Mouse (Mus musculus) spleen, adult 2 months (tissue): ENCODE measurements around the gene Svs2. TPM values are rescaled to one million over a fixed set of nuclear protein-coding genes. Genes with fewer than 3 reads are reported as not detected.

ENCODE experiments used
- DNase-seq, 2 experiments: peaks; one replicate each; pipeline versions ENCODE4 v3.0.0 to v3.0.0-alpha.2; 2012 to 2021; ENCODE audit warnings: low spot score in 2 of 2, low read depth in 1 of 2
- H3K27ac ChIP-seq: fragments of 200-500 bp; 2 replicates; pipeline ENCODE4 v1.5.1; 2012; ENCODE audit warnings: low read length, inconsistent platforms; ENCODE audit not compliant: insufficient read depth
- H3K27me3 ChIP-seq: fragments of 200-500 bp; 2 replicates; pipeline ENCODE4 v1.6.1; 2012; ENCODE audit warnings: mild to moderate bottlenecking, moderate library complexity, low read length, inconsistent platforms; ENCODE audit not compliant: control insufficient read depth, insufficient read depth
- H3K36me3 ChIP-seq: fragments of 200-500 bp; 2 replicates; pipeline ENCODE4 v1.6.1; 2012; ENCODE audit warnings: mild to moderate bottlenecking, low read length, inconsistent platforms; ENCODE audit not compliant: control insufficient read depth, insufficient read depth
- H3K4me1 ChIP-seq: fragments of 200-500 bp; 2 replicates; pipeline ENCODE4 v1.6.1; 2011; ENCODE audit warnings: inconsistent platforms; ENCODE audit not compliant: control insufficient read depth, insufficient read depth, insufficient read length
- H3K4me3 ChIP-seq: fragments of 200-500 bp; 2 replicates; pipeline ENCODE4 v1.5.1; 2011; ENCODE audit warnings: mild to moderate bottlenecking, inconsistent platforms; ENCODE audit not compliant: insufficient read depth, insufficient read length; ENCODE audit errors: extremely low read depth
- CTCF ChIP-seq: fragments of 200-500 bp; IDR thresholded peaks from 2 replicates; pipeline ENCODE4 v1.5.1; 2011; ENCODE audit warnings: mild to moderate bottlenecking, inconsistent platforms; ENCODE audit not compliant: insufficient read depth, insufficient read length, insufficient replicate concordance; ENCODE audit errors: extremely low read depth
- POLR2A ChIP-seq: fragments of 200-500 bp; IDR thresholded peaks from 2 replicates; pipeline ENCODE4 v1.6.1; 2011; ENCODE audit warnings: low read depth, low read length, inconsistent platforms
- WGBS: fragments of 180-500 bp; shearing (Covaris S2); methylation state at CpG from one replicate; pipeline ENCODE4 v1.1.7; 2018; 5-methylcytosine and 5-hydroxymethylcytosine counted together
- polyA plus RNA-seq: library from polyadenylated mRNA; depleted of rRNA; stranded (reverse); fragments of >200 nt; gene quantifications from 2 replicates; pipeline ENCODE4 v1.2.3, GENCODE M21; 2012; rRNA removed

Gene Svs2
- polyA plus RNA-seq, 1 experiment = not detected

- WGBS = 77% methylated on average over 5 of the region's 5 CpGs
- TF ChIP-seq POLR2A (no peak), CTCF (no peak)
- no peak for DNase-seq
- H3K36me3 ChIP-seq = no peaks in the 10 kb centered on the region
- H3K27me3 ChIP-seq = no peaks in the 10 kb centered on the region
- no peak overlapping the region for H3K27ac ChIP-seq
- no peak overlapping the region for H3K4me3 ChIP-seq
- H3K4me1 ChIP-seq = no peaks in the 10 kb centered on the region
Observed at GRCm38 (mm10) chr2:164194959-164195630, 43.2 kb downstream of the Svs2 start.

DNA sequence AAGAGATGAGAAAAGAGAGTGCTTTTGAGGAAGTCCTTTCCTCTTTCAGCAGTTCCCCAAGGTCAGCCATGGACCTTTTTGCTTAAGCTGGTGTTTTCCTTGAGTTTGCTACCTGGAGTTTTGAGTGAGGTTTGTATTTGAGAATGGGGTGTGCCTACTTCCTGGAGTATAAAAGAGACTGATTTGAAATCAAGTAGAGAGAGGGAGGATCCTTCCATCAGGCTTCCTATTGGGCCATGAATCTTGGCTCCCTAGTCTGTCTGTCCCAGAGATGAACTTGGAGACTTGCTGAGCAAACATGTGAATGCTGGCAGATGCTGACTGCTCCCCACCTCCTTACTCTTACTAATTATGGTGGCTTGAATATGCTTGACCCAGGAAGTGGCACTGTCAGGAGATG is 46.0 kb downstream of the Svs2 start:
- H3K4me1 ChIP-seq = no peaks in the 10 kb centered on the region
- DNase-seq = no peak

GRCm38 (mm10) chr2:164190576-164190975 is 47.7 kb downstream of the Svs2 start, which contains the start of gene Wfdc12:
Wfdc12 (minus strand) TSS chr2:164190608.
- Histone ChIP-seq H3K36me3 (no peaks in the 10 kb centered on the region), H3K27me3 (no peaks in the 10 kb centered on the region), H3K4me3 (no peak within 1 kb of the TSS), H3K27ac (no peak within 1 kb of the TSS), H3K4me1 (no peaks in the 10 kb centered on the region)
- 87% methylated on average over 6 of the region's 6 CpGs for WGBS
- no peak for TF ChIP-seq CTCF
- TF ChIP-seq POLR2A = no peak
- no peak for DNase-seq

More for the DNA sequence above, 46.0 kb downstream of the Svs2 start:
- H3K4me3 ChIP-seq = no peak overlapping the region
- H3K27me3 ChIP-seq = no peaks in the 10 kb centered on the region
- TF ChIP-seq CTCF (no peak), POLR2A (no peak)
- no peaks in the 10 kb centered on the region for H3K36me3 ChIP-seq
- H3K27ac ChIP-seq = no peak overlapping the region

DNA sequence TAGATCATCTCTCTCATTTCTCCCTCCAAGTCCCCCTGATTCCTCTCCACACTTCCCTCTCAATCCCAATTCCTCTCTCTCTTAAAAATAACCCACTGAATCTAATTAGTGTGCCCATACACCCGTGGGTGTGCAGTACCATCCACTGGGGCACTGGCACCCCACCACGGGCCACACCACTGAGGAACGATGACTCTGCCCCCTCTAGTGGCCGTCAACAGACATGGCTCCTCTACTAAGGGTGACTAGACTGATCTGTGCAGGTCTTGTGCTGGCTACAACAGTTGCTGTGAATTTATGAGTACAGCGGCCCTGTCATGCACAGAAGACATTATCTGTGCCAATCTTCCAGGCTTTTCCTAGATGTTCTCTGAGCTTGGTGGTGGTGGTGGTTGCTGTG is 49.5 kb downstream of the Svs2 start:
- TF ChIP-seq CTCF (peak; percentile 57; the same call in 1 of the 2 replicates), POLR2A (no peak)
- no peaks in the 10 kb centered on the region for H3K27me3 ChIP-seq
- H3K4me3 ChIP-seq = no peak overlapping the region
- no peak overlapping the region for H3K27ac ChIP-seq
- WGBS = 20% methylated on average over 5 of the region's 5 CpGs
- peaks cover 5% of the 10 kb centered on the region; the same call in 1 of the 2 replicates for H3K4me1 ChIP-seq
- H3K36me3 ChIP-seq = no peaks in the 10 kb centered on the region
- DNase-seq = no peak

Other genes with a start within 250 kb of the Svs2 start
- 24.0 and 26.4 TPM in 2 replicates for gene Ywhab, start 243.5 kb downstream of the Svs2 start, polyA plus RNA-seq
- gene Pabpc1l, start 213.0 kb downstream of the Svs2 start, polyA plus RNA-seq = 0.23 and 0.69 TPM in 2 replicates
- 31.6 and 36.9 TPM in 2 replicates for gene Stk4, start 168.1 kb downstream of the Svs2 start, polyA plus RNA-seq
- 51.7 and 66.0 TPM in 2 replicates for gene Tomm34, start 167.3 kb downstream of the Svs2 start, polyA plus RNA-seq
- 0.12 and 0.14 TPM in 2 replicates for gene Kcns1, start 67.4 kb downstream of the Svs2 start, polyA plus RNA-seq
- gene Wfdc5, start 55.7 kb downstream of the Svs2 start, polyA plus RNA-seq = not detected in 2 replicates
- gene Wfdc12, start 47.9 kb downstream of the Svs2 start, polyA plus RNA-seq = not detected in 2 replicates
- gene Wfdc15a, start 38.3 kb downstream of the Svs2 start, polyA plus RNA-seq = not detected in 2 replicates
- gene Wfdc15b, start 16.8 kb downstream of the Svs2 start, polyA plus RNA-seq = 0.16 TPM in 1 of 2 replicates, not detected in the other
- not detected in 2 replicates for gene Svs3b, start 18.2 kb upstream of the Svs2 start, polyA plus RNA-seq
- gene Svs4, start 40.0 kb upstream of the Svs2 start, polyA plus RNA-seq = not detected in 2 replicates
- not detected in 2 replicates for gene Svs3a, start 50.8 kb upstream of the Svs2 start, polyA plus RNA-seq
- not detected in 2 replicates for gene Svs6, start 78.3 kb upstream of the Svs2 start, polyA plus RNA-seq
- gene Svs5, start 94.3 kb upstream of the Svs2 start, polyA plus RNA-seq = not detected in 2 replicates
- 33.5 and 77.7 TPM in 2 replicates for gene Slpi, start 150.6 kb upstream of the Svs2 start, polyA plus RNA-seq
- 19.0 and 39.4 TPM in 2 replicates for gene Rbpjl, start 164.7 kb upstream of the Svs2 start, polyA plus RNA-seq
- 0.82 and 1.2 TPM in 2 replicates for gene Matn4, start 166.7 kb upstream of the Svs2 start, polyA plus RNA-seq
- gene Sdc4, start 205.4 kb upstream of the Svs2 start, polyA plus RNA-seq = 21.0 and 25.0 TPM in 2 replicates
- 111 and 172 TPM in 2 replicates for gene Sys1, start 218.5 kb upstream of the Svs2 start, polyA plus RNA-seq
- gene Gm20458, start 222.5 kb upstream of the Svs2 start, polyA plus RNA-seq = 16.4 and 17.2 TPM in 2 replicates
- not detected in 2 replicates for gene Trp53tg5, start 235.3 kb upstream of the Svs2 start, polyA plus RNA-seq
- 15.6 and 20.3 TPM in 2 replicates for gene Dbndd2, start 247.6 kb upstream of the Svs2 start, polyA plus RNA-seq